Mouse (Mus musculus): ENCODE results near the gene Mrpl57. TPM values are rescaled to one million over a fixed set of nuclear protein-coding genes. Genes with fewer than 3 reads are reported as not detected.

The Mrpl57 gene
- polyA plus RNA-seq, 1 experiment = 132 TPM

GRCm38 (mm10) chr14:57858601-57859000 is 32.6 kb downstream of the Mrpl57 start:
- Histone ChIP-seq H3K36me3 (ENCODE audit: control insufficient read depth, insufficient read depth, low read length) (no peaks in the 10 kb centered on the region), H3K4me3 (ENCODE audit: control insufficient read depth, low read depth, low read length) (no peak overlapping the region), H3K27ac (ENCODE audit: control insufficient read depth, insufficient read depth, low read depth, low read length) (no peak overlapping the region), H3K4me1 (ENCODE audit: control insufficient read depth, insufficient read depth, low read length) (no peaks in the 10 kb centered on the region), H3K27me3 (ENCODE audit: control insufficient read depth, insufficient read depth, low read length) (no peaks in the 10 kb centered on the region)
- TF ChIP-seq CTCF (IDR thresholded peaks at IDR 0.05; ENCODE audit: control insufficient read depth, insufficient read depth, insufficient replicate concordance, low read depth, low read length) = no peak
- no peak for TF ChIP-seq POLR2A (IDR thresholded peaks at IDR 0.05; ENCODE audit: control insufficient read depth, low read depth, low read length)

GRCm38 (mm10) chr14:57859520-57859919 is 33.5 kb downstream of the Mrpl57 start:
- H3K27ac ChIP-seq (ENCODE audit: control insufficient read depth, insufficient read depth, low read depth, low read length) = no peak overlapping the region
- TF ChIP-seq POLR2A (IDR thresholded peaks at IDR 0.05; ENCODE audit: control insufficient read depth, low read depth, low read length) = no peak
- TF ChIP-seq CTCF (IDR thresholded peaks at IDR 0.05; ENCODE audit: control insufficient read depth, insufficient read depth, insufficient replicate concordance, low read depth, low read length) = no peak
- H3K4me3 ChIP-seq (ENCODE audit: control insufficient read depth, low read depth, low read length) = no peak overlapping the region
- H3K27me3 ChIP-seq (ENCODE audit: control insufficient read depth, insufficient read depth, low read length) = no peaks in the 10 kb centered on the region
- no peaks in the 10 kb centered on the region for H3K4me1 ChIP-seq (ENCODE audit: control insufficient read depth, insufficient read depth, low read length)
- H3K36me3 ChIP-seq (ENCODE audit: control insufficient read depth, insufficient read depth, low read length) = no peaks in the 10 kb centered on the region

- no peak for TF ChIP-seq POLR2A (IDR thresholded peaks at IDR 0.05; ENCODE audit: control insufficient read depth, low read depth, low read length)
- TF ChIP-seq CTCF (IDR thresholded peaks at IDR 0.05; ENCODE audit: control insufficient read depth, insufficient read depth, insufficient replicate concordance, low read depth, low read length) = no peak
- H3K27me3 ChIP-seq (ENCODE audit: control insufficient read depth, insufficient read depth, low read length) = no peaks in the 10 kb centered on the region
- H3K27ac ChIP-seq (ENCODE audit: control insufficient read depth, insufficient read depth, low read depth, low read length) = no peak overlapping the region
- no peak overlapping the region for H3K4me3 ChIP-seq (ENCODE audit: control insufficient read depth, low read depth, low read length)
- H3K36me3 ChIP-seq (ENCODE audit: control insufficient read depth, insufficient read depth, low read length) = no peaks in the 10 kb centered on the region
- H3K4me1 ChIP-seq (ENCODE audit: control insufficient read depth, insufficient read depth, low read length) = no peaks in the 10 kb centered on the region
These were observed 36.0 kb downstream of the Mrpl57 start for GRCm38 (mm10) chr14:57861987-57862412.

GRCm38 (mm10) chr14:57863129-57863528 is 37.1 kb downstream of the Mrpl57 start:
- Histone ChIP-seq H3K36me3 (ENCODE audit: control insufficient read depth, insufficient read depth, low read length) (no peaks in the 10 kb centered on the region), H3K27ac (ENCODE audit: control insufficient read depth, insufficient read depth, low read depth, low read length) (no peak overlapping the region), H3K4me1 (ENCODE audit: control insufficient read depth, insufficient read depth, low read length) (no peaks in the 10 kb centered on the region), H3K27me3 (ENCODE audit: control insufficient read depth, insufficient read depth, low read length) (no peaks in the 10 kb centered on the region), H3K4me3 (ENCODE audit: control insufficient read depth, low read depth, low read length) (no peak overlapping the region)
- TF ChIP-seq POLR2A (IDR thresholded peaks at IDR 0.05; ENCODE audit: control insufficient read depth, low read depth, low read length) (no peak), CTCF (IDR thresholded peaks at IDR 0.05; ENCODE audit: control insufficient read depth, insufficient read depth, insufficient replicate concordance, low read depth, low read length) (no peak)

- Histone ChIP-seq H3K4me1 (ENCODE audit: control insufficient read depth, insufficient read depth, low read length) (no peaks in the 10 kb centered on the region), H3K27ac (ENCODE audit: control insufficient read depth, insufficient read depth, low read depth, low read length) (no peak overlapping the region), H3K4me3 (ENCODE audit: control insufficient read depth, low read depth, low read length) (no peak overlapping the region), H3K36me3 (ENCODE audit: control insufficient read depth, insufficient read depth, low read length) (no peaks in the 10 kb centered on the region), H3K27me3 (ENCODE audit: control insufficient read depth, insufficient read depth, low read length) (no peaks in the 10 kb centered on the region)
- TF ChIP-seq CTCF (IDR thresholded peaks at IDR 0.05; ENCODE audit: control insufficient read depth, insufficient read depth, insufficient replicate concordance, low read depth, low read length) = no peak
- no peak for TF ChIP-seq POLR2A (IDR thresholded peaks at IDR 0.05; ENCODE audit: control insufficient read depth, low read depth, low read length)
These were observed 39.2 kb downstream of the Mrpl57 start for GRCm38 (mm10) chr14:57865256-57865655.

- no peaks in the 10 kb centered on the region for H3K36me3 ChIP-seq (ENCODE audit: control insufficient read depth, insufficient read depth, low read length)
- H3K27me3 ChIP-seq (ENCODE audit: control insufficient read depth, insufficient read depth, low read length) = no peaks in the 10 kb centered on the region
- TF ChIP-seq CTCF (IDR thresholded peaks at IDR 0.05; ENCODE audit: control insufficient read depth, insufficient read depth, insufficient replicate concordance, low read depth, low read length) = no peak
- TF ChIP-seq POLR2A (IDR thresholded peaks at IDR 0.05; ENCODE audit: control insufficient read depth, low read depth, low read length) = no peak
- no peaks in the 10 kb centered on the region for H3K4me1 ChIP-seq (ENCODE audit: control insufficient read depth, insufficient read depth, low read length)
- no peak overlapping the region for H3K4me3 ChIP-seq (ENCODE audit: control insufficient read depth, low read depth, low read length)
- no peak overlapping the region for H3K27ac ChIP-seq (ENCODE audit: control insufficient read depth, insufficient read depth, low read depth, low read length)
These were observed 40.7 kb downstream of the Mrpl57 start for GRCm38 (mm10) chr14:57866676-57867276.

- no peaks in the 10 kb centered on the region for H3K4me1 ChIP-seq (ENCODE audit: control insufficient read depth, insufficient read depth, low read length)
- H3K27ac ChIP-seq (ENCODE audit: control insufficient read depth, insufficient read depth, low read depth, low read length) = no peak overlapping the region
- TF ChIP-seq CTCF (IDR thresholded peaks at IDR 0.05; ENCODE audit: control insufficient read depth, insufficient read depth, insufficient replicate concordance, low read depth, low read length) (no peak), POLR2A (IDR thresholded peaks at IDR 0.05; ENCODE audit: control insufficient read depth, low read depth, low read length) (no peak)
- H3K27me3 ChIP-seq (ENCODE audit: control insufficient read depth, insufficient read depth, low read length) = no peaks in the 10 kb centered on the region
- H3K4me3 ChIP-seq (ENCODE audit: control insufficient read depth, low read depth, low read length) = no peak overlapping the region
- H3K36me3 ChIP-seq (ENCODE audit: control insufficient read depth, insufficient read depth, low read length) = no peaks in the 10 kb centered on the region
These were observed 51.9 kb downstream of the Mrpl57 start for GRCm38 (mm10) chr14:57877921-57878320.

Other genes starting within 250 kb of the Mrpl57 start
- gene Xpo4, start 160.8 kb upstream of the Mrpl57 start, polyA plus RNA-seq (2012; rRNA removed) = 12.2 and 14.5 TPM in 2 replicates
- 4.2 and 7.1 TPM in 2 replicates for gene Gm49361, start 80.1 kb upstream of the Mrpl57 start, polyA plus RNA-seq (2012; rRNA removed)
- 74.4 and 86.7 TPM in 2 replicates for gene Lats2, start 67.8 kb upstream of the Mrpl57 start, polyA plus RNA-seq (2012; rRNA removed)
- 48.2 and 62.0 TPM in 2 replicates for gene Sap18, start 28.1 kb upstream of the Mrpl57 start, polyA plus RNA-seq (2012; rRNA removed)
- 2.5 TPM in 2 replicates for gene Ska3, start within 50 bp of the Mrpl57 start, polyA plus RNA-seq (2012; rRNA removed)
- gene Zdhhc20, start 64.0 kb downstream of the Mrpl57 start, polyA plus RNA-seq (2012; rRNA removed) = 6.8 and 9.4 TPM in 2 replicates
- gene Micu2, start 173.0 kb downstream of the Mrpl57 start, polyA plus RNA-seq (2012; rRNA removed) = 6.9 and 7.7 TPM in 2 replicates
- gene Fgf9, start 244.3 kb downstream of the Mrpl57 start, polyA plus RNA-seq (2012; rRNA removed) = 0.02 and 0.11 TPM in 2 replicates

Measured in testis, adult 2 months (tissue).